Mouse (Mus musculus): ENCODE data around the gene Foxa2. TPM values are rescaled to one million over a fixed set of nuclear protein-coding genes. Genes with fewer than 3 reads are reported as not detected.

The Foxa2 gene
- polyA plus RNA-seq (2016; fragmentation: Nextera tagmentation; extraction: Ambion mirVana) = 3.1 TPM in 2 replicates

DNA sequence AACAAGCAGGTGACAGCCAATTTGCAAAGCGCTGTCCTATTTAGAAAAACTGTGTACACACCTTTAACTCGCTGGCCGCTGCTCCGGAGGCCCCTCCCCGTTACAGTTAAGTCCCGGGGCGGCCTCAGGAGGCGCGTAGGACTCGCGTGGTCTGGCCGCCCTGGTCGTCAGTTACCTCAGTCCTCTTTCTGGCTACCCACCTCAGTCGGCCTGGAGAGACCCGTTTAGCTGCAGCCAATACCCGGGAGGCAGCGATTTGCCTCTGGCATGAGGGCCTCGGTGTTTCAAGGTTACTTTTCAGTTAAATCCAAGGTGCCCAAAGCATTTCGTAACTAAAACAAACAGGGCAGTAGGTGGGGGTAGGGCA, at the start of gene Foxa2:
Gene Foxa2, minus strand, starts transcription at position 171 of the 367 bp plus-strand sequence.
- 2% methylated on average over 19 of the region's 19 CpGs for WGBS
- H3K9me3 ChIP-seq = no peaks in the 10 kb centered on the region
- H3K9ac ChIP-seq = peak within 1 kb of the TSS; percentile 29; the same call in 1 of the 2 replicates
- H3K4me2 ChIP-seq (replicated peaks) = peak within 1 kb of the TSS; percentile 40
- no peak within 1 kb of the TSS for H3K27ac ChIP-seq
- H3K27me3 ChIP-seq (replicated peaks) = peaks cover 100% of the 10 kb centered on the region
- no peaks in the 10 kb centered on the region for H3K4me1 ChIP-seq
- no peaks in the 10 kb centered on the region for H3K36me3 ChIP-seq
- H3K4me3 ChIP-seq = peak within 1 kb of the TSS; percentile 18; the same call in 1 of the 2 replicates
- no peak for ATAC-seq (ENCODE audit: low FRiP score, low read depth)

DNA sequence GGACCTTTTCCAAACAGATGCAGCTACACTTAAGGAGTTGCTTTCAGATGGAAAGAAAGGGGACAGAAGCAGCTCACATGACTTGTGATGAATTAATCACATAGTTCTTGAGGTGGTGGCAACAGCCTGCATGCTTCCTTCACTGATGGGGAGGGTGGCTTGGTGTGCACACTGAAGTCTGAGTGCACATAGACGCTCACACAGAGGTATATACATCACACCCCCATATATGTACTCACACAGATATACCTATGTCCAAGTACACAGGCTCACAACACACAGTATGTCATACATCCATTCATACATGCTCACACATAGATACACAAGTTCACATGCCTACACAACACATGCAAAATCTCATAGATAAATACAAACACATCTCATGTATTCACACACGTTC, 45.3 kb upstream of the Foxa2 start:
- Histone ChIP-seq H3K9ac (no peak overlapping the region), H3K27ac (no peak overlapping the region), H3K36me3 (no peaks in the 10 kb centered on the region), H3K27me3 (replicated peaks) (no peaks in the 10 kb centered on the region), H3K9me3 (no peaks in the 10 kb centered on the region), H3K4me1 (no peaks in the 10 kb centered on the region), H3K4me2 (replicated peaks) (no peak overlapping the region), H3K4me3 (no peak overlapping the region)
- WGBS = 86% methylated on average over 2 of the region's 2 CpGs
- no peak for ATAC-seq (ENCODE audit: low FRiP score, low read depth)

DNA sequence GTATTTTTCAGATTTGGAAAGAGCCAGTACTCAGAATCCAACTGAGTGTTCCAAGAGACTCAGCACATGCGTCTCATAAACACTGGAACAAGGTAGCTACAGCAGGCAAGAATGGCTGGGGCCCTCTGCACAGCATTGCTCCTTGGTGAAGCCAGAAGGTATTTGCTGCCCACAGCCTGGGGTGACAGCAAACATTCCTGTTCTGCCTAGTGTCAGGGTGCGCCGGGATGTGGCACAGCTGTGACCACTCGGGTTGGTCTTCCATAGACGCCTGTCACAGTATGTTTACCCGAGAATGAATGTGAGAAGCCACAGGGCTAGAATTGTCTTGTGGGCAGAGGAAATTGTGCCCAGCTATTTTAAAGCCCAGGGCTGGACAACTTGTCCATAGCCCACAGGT, 44.9 kb upstream of the Foxa2 start:
- 84% methylated on average over 6 of the region's 6 CpGs for WGBS
- no peaks in the 10 kb centered on the region for H3K4me1 ChIP-seq
- H3K4me3 ChIP-seq = no peak overlapping the region
- no peaks in the 10 kb centered on the region for H3K36me3 ChIP-seq
- H3K27ac ChIP-seq = no peak overlapping the region
- H3K9ac ChIP-seq = no peak overlapping the region
- no peak for ATAC-seq (ENCODE audit: low FRiP score, low read depth)
- no peaks in the 10 kb centered on the region for H3K27me3 ChIP-seq (replicated peaks)
- no peak overlapping the region for H3K4me2 ChIP-seq (replicated peaks)
- H3K9me3 ChIP-seq = no peaks in the 10 kb centered on the region

DNA sequence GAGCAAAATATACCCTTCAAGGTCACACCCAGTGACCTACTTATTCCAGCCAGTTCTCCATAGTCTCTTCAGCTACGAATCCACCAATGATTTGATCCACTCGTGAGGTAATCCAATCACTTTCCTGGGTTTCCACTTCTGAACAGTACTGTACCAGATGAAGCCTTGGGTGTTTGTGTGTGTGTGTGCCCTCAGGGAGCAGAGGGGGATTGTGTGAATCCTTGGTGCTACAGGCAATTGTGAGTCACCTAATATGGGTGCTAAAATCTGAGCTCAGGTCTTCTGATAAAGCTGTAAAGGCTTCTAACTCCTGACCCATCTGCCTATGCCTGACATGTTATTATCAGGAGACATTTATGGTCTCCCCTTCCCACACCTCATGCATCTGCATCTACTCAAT, 43.3 kb upstream of the Foxa2 start:
- no peak overlapping the region for H3K4me2 ChIP-seq (replicated peaks)
- H3K27ac ChIP-seq = no peak overlapping the region
- no peak overlapping the region for H3K4me3 ChIP-seq
- H3K9me3 ChIP-seq = no peaks in the 10 kb centered on the region
- no peaks in the 10 kb centered on the region for H3K36me3 ChIP-seq
- H3K27me3 ChIP-seq (replicated peaks) = no peaks in the 10 kb centered on the region
- no peak for ATAC-seq (ENCODE audit: low FRiP score, low read depth)
- WGBS = 90% methylated on average over 2 of the region's 2 CpGs
- H3K9ac ChIP-seq = no peak overlapping the region
- H3K4me1 ChIP-seq = no peaks in the 10 kb centered on the region

DNA sequence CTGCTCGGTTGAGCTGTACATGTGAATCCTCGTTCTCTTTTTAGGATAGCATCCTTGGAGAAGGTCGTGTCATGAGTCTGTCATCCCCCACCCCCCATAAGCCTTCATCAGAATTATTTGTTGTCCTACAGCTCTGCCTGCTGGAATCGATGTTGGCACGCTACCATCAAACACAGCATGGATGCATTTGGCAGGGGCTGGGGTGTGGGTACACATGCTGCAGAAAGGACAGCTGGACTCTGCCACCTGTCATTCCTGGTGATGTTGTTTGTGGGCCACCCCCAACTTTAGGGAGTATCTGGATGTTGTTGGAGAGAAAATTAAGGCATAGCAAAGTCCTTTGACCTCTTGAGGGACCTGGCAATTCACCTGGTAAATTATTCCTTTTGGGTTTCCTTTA, 38.8 kb upstream of the Foxa2 start:
- 73% methylated on average over 5 of the region's 5 CpGs for WGBS
- no peaks in the 10 kb centered on the region for H3K36me3 ChIP-seq
- ATAC-seq (ENCODE audit: low FRiP score, low read depth) = no peak
- no peak overlapping the region for H3K4me2 ChIP-seq (replicated peaks)
- H3K4me3 ChIP-seq = no peak overlapping the region
- no peaks in the 10 kb centered on the region for H3K9me3 ChIP-seq
- no peak overlapping the region for H3K27ac ChIP-seq
- no peaks in the 10 kb centered on the region for H3K4me1 ChIP-seq
- H3K27me3 ChIP-seq (replicated peaks) = no peaks in the 10 kb centered on the region
- no peak overlapping the region for H3K9ac ChIP-seq

DNA sequence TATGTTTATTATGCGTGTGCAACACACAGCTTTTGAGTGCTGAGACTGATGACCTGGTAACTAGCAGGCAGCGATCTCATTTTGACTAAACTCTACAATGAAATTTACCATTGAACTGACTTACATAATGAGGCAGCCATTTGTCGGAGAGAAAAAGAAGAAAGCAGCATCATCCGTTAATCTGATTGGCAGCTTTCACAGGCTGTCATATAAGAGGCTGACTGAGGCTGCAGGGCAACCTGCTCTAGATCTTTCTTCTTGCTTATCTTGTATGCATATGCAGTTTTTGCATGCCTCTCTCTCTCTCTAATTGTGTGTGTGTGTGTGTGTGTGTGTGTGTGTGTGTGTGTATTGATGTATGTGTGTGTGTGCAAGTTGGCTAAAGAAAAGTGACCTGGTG, 38.4 kb upstream of the Foxa2 start:
- Histone ChIP-seq H3K27ac (no peak overlapping the region), H3K4me3 (no peak overlapping the region), H3K27me3 (replicated peaks) (no peaks in the 10 kb centered on the region), H3K4me1 (no peaks in the 10 kb centered on the region), H3K9ac (no peak overlapping the region), H3K4me2 (replicated peaks) (no peak overlapping the region), H3K9me3 (no peaks in the 10 kb centered on the region), H3K36me3 (no peaks in the 10 kb centered on the region)
- no peak for ATAC-seq (ENCODE audit: low FRiP score, low read depth)
- WGBS = 71% methylated on average over 4 of the region's 4 CpGs

DNA sequence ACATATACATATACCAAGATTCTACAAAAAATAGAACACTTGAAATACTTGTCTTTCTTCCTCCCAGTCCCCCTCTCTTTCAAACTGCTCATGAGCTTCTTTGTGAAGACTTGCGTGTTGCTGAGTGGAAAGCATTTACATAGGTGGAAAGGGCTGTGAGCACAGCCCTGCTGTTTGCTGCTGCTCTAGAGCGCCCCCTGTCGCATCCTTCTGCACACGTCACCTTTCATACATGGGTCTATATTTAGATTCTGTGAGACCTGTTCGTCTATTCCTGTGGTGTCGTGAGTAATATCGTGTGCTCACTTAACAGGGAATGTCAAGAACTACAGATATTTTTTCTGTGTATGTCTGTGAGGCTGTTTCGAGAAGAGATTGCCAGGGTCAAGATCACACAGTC, 35.5 kb upstream of the Foxa2 start:
- Histone ChIP-seq H3K4me3 (no peak overlapping the region), H3K36me3 (no peaks in the 10 kb centered on the region), H3K9ac (no peak overlapping the region), H3K27me3 (replicated peaks) (no peaks in the 10 kb centered on the region), H3K4me1 (no peaks in the 10 kb centered on the region), H3K4me2 (replicated peaks) (no peak overlapping the region), H3K9me3 (no peaks in the 10 kb centered on the region), H3K27ac (no peak overlapping the region)
- ATAC-seq (ENCODE audit: low FRiP score, low read depth) = no peak
- 20% methylated on average over 8 of the region's 8 CpGs for WGBS

DNA sequence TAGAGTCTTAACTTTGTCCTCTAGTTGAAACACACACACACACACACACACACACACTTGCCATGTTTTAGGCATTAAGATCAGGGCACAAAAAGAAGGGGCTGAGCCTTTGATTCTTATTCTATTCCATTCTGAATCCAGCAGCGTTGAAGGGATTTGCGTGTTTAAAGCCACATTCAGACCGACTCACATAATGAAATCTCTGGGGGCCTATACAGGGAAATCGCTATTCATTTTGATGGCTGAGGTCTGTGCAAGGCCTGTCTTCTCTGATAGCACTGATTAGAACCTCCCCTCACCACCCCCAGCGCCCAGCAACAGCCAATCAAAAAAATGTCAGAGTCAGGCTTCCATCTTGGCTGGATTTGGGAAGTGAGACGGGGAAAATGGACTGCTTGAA, 13.9 kb upstream of the Foxa2 start:
- H3K4me1 ChIP-seq = no peaks in the 10 kb centered on the region
- 60% methylated on average over 6 of the region's 6 CpGs for WGBS
- no peak overlapping the region for H3K9ac ChIP-seq
- no peaks in the 10 kb centered on the region for H3K36me3 ChIP-seq
- H3K27ac ChIP-seq = no peak overlapping the region
- H3K4me3 ChIP-seq = no peak overlapping the region
- H3K9me3 ChIP-seq = no peaks in the 10 kb centered on the region
- no peak overlapping the region for H3K4me2 ChIP-seq (replicated peaks)
- H3K27me3 ChIP-seq (replicated peaks) = peaks cover 4% of the 10 kb centered on the region; the same call in 1 of the 2 replicates
- ATAC-seq (ENCODE audit: low FRiP score, low read depth) = no peak

DNA sequence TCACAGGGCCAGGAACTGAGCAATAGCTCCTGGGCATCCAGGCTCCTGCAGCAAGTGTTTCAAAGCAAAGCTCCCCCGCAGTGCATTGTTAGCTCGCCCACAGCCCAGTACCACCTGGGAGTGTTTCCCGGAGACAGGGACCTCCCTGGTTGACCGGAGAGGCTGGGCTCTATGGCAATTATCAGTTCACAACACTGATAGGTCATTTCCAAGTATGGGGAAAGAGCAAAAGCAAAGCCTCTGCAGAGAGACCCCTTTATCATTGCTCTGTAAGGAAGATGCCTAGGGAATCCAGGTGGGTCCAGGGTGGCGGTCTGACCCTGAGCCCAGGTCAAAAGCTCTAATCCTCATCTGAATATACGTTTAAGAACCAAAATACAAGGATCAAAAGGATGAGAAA, 6.6 kb upstream of the Foxa2 start:
- Histone ChIP-seq H3K4me3 (no peak overlapping the region), H3K27ac (no peak overlapping the region), H3K36me3 (no peaks in the 10 kb centered on the region), H3K4me1 (no peaks in the 10 kb centered on the region), H3K9ac (no peak overlapping the region), H3K4me2 (replicated peaks) (no peak overlapping the region), H3K27me3 (replicated peaks) (peaks cover 68% of the 10 kb centered on the region), H3K9me3 (no peaks in the 10 kb centered on the region)
- 6% methylated on average over 6 of the region's 6 CpGs for WGBS
- ATAC-seq (ENCODE audit: low FRiP score, low read depth) = no peak

DNA sequence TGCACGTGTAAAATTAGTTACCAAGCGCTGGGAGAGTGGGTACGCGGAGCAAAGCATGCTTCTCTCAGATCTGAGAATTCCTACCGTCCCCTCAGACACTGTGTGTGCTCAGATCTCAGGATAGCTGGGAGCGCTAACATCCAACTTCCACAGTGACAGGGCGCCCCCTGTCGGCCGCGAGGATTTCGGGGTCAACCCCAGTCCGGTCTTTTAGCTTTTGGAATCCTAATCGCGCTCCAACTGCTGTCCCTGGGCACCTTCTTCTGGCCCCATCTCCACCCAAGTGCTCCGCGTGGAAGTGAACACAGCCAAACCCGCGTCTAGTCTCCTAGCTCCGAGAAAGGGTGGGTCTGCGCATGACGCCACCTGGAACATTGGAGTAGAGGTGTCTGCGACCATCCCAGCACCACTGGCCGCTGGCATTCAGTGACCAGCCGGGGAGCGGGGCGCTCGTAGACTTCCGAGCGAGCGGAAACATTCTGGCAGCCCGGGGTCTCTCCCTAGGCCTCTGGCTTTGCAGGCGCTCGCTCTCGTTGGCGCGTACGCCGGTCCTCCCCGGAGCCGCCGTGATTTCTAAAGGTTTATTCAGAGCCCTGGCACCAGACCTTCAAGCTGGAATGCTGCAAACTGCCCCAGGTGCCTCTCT, 1.8 kb upstream of the Foxa2 start:
- H3K27me3 ChIP-seq (replicated peaks) = peaks cover 100% of the 10 kb centered on the region
- H3K9ac ChIP-seq = no peak overlapping the region
- H3K4me3 ChIP-seq = no peak overlapping the region; the same call in 1 of the 2 replicates
- WGBS = under 1% methylated on average over 41 of the region's 41 CpGs
- peak; percentile 39; the same call in 1 of the 2 replicates for ATAC-seq (ENCODE audit: low FRiP score, low read depth)
- peak overlapping the region; percentile 42 for H3K4me2 ChIP-seq (replicated peaks)
- H3K36me3 ChIP-seq = no peaks in the 10 kb centered on the region
- H3K27ac ChIP-seq = no peak overlapping the region
- H3K9me3 ChIP-seq = no peaks in the 10 kb centered on the region
- no peaks in the 10 kb centered on the region for H3K4me1 ChIP-seq

DNA sequence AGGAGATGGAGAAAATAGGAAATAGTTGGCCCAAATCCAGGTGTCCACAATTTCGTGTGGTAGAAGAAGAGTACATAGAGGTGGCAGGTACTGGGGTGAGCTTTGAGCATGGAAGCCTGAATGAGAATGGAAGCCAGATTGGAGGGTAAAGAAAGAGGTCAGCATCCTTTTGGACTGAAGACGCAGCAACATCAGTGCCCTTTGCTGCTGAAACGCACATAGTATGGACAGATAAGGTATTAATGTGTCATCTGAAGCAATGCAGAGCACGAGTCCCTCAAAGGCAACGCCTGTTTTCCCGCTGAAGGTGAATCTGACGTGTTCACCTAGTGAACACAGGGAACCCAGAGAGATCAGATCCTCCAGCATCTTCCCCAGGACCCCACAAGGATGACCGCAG, 842 bp upstream of the Foxa2 start:
- H3K9me3 ChIP-seq = no peaks in the 10 kb centered on the region
- ATAC-seq (ENCODE audit: low FRiP score, low read depth) = no peak
- H3K9ac ChIP-seq = no peak overlapping the region
- no peaks in the 10 kb centered on the region for H3K36me3 ChIP-seq
- WGBS = 3% methylated on average over 8 of the region's 8 CpGs
- H3K27me3 ChIP-seq (replicated peaks) = peaks cover 100% of the 10 kb centered on the region
- no peak overlapping the region for H3K27ac ChIP-seq
- H3K4me3 ChIP-seq = no peak overlapping the region
- H3K4me2 ChIP-seq (replicated peaks) = no peak overlapping the region
- H3K4me1 ChIP-seq = no peaks in the 10 kb centered on the region

DNA sequence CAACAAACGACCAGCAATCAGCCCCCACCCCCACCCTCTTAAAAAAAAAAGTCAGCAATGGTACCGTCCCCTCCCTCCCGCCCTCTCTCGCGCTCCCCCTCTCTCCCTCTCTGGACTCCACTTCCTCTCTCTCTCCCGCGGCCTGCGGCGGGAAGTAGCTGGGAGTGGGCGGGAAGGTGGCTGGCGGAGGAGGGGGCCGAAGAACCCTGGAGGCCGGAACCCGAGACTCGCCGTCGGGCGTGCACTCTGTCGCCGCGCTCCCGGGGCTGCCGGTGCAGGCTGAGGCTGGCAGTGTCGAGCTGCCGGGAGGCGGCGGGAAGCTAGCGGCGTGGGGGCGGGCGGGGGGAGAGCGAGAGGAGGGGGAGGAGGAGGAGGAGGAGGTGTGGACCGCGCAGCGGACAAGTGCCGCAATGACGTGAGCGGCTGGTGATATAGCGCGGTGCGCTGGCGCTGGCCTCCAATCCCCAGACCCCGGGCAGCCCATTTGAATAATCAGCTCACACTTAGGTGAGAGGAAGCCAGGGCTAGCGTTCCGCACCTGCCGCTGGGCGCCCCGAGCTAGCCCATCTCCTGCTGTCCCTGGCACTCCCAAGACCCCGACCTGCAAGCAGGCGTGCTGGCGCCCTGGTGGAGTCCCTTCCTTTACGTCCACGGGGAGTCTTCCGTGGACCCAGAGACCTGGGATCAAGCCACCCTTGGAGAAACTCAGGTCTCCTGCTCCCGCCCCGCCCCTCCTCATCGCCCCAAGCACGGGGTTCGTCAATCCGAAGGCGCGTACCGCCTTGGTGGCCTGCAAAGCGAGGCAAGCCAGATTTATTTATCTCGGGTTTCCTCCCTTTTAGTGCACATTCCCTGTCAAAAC, 601 bp downstream of the Foxa2 start:
- WGBS = 1% methylated on average over 63 of the region's 65 CpGs
- H3K4me3 ChIP-seq = peak overlapping the region; percentile 18; the same call in 1 of the 2 replicates
- no peak overlapping the region for H3K27ac ChIP-seq
- H3K4me2 ChIP-seq (replicated peaks) = peak overlapping the region; percentile 40
- H3K9ac ChIP-seq = peak overlapping the region; percentile 29; the same call in 1 of the 2 replicates
- peaks cover 100% of the 10 kb centered on the region for H3K27me3 ChIP-seq (replicated peaks)
- ATAC-seq (ENCODE audit: low FRiP score, low read depth) = 0 out of 2 replicates have a peak, but pooled peaks have one; percentile 31
- H3K36me3 ChIP-seq = no peaks in the 10 kb centered on the region
- H3K9me3 ChIP-seq = no peaks in the 10 kb centered on the region
- H3K4me1 ChIP-seq = no peaks in the 10 kb centered on the region

Data from neural tube, embryonic 12.5 days (tissue).